Mouse (Mus musculus): ENCODE data around the gene Prkar1a.

GRCm38 (mm10) chr11:109610795-109611302, 38.4 kb upstream of the Prkar1a start:
- TF ChIP-seq CTCF (IDR thresholded peaks at IDR 0.05; ENCODE audit: borderline replicate concordance, insufficient read depth, low read length) (no peak), POLR2A (IDR thresholded peaks at IDR 0.05; ENCODE audit: low read depth, low read length) (no peak)
